Mouse (Mus musculus): ENCODE results near the gene Kcnj4.

Kcnj4 gene

GRCm38 (mm10) chr15:79455106-79455810 is 49.8 kb downstream of the Kcnj4 start, which contains the start of gene Csnk1e:
Gene Csnk1e (minus strand): TSS chr15:79455566.
- DNase-seq = peak; percentile 40

GRCm38 (mm10) chr15:79453831-79454230 is 51.2 kb downstream of the Kcnj4 start:
- DNase-seq = no peak

- no peak for DNase-seq
These were observed 57.0 kb downstream of the Kcnj4 start for GRCm38 (mm10) chr15:79448041-79448440.

GRCm38 (mm10) chr15:79445786-79446654 is 59.0 kb downstream of the Kcnj4 start:
- DNase-seq = no peak

- DNase-seq = peak; percentile 70
These were observed 61.1 kb downstream of the Kcnj4 start for GRCm38 (mm10) chr15:79443856-79444410.

GRCm38 (mm10) chr15:79442961-79443518 is 62.0 kb downstream of the Kcnj4 start:
- DNase-seq = peak; percentile 20

GRCm38 (mm10) chr15:79442257-79442611 is 62.8 kb downstream of the Kcnj4 start:
- DNase-seq = no peak

- DNase-seq = peak; percentile 83
These were observed 63.4 kb downstream of the Kcnj4 start for GRCm38 (mm10) chr15:79441331-79442256.

- no peak for DNase-seq
These were observed 64.2 kb downstream of the Kcnj4 start for GRCm38 (mm10) chr15:79440651-79441330.

- peak; percentile 56 for DNase-seq
These were observed 64.8 kb downstream of the Kcnj4 start for GRCm38 (mm10) chr15:79440223-79440622.

GRCm38 (mm10) chr15:79439386-79439785 is 65.7 kb downstream of the Kcnj4 start:
- DNase-seq = no peak

- DNase-seq = no peak
These were observed 66.2 kb downstream of the Kcnj4 start for GRCm38 (mm10) chr15:79438816-79439215.

- DNase-seq = no peak
These were observed 66.7 kb downstream of the Kcnj4 start for GRCm38 (mm10) chr15:79438209-79438810.

GRCm38 (mm10) chr15:79437541-79438208 is 67.4 kb downstream of the Kcnj4 start:
- DNase-seq = no peak

- no peak for DNase-seq
These were observed 68.5 kb downstream of the Kcnj4 start for GRCm38 (mm10) chr15:79436481-79436921.

- no peak for DNase-seq
These were observed 69.8 kb downstream of the Kcnj4 start for GRCm38 (mm10) chr15:79435191-79435671.

All from right cerebral cortex, postnatal 25 days (tissue).